Mouse (Mus musculus) cortical plate, adult 2 months (tissue): Measurements from ENCODE around the gene Usp7. TPM values are rescaled to one million over a fixed set of nuclear protein-coding genes. Genes with fewer than 3 reads are reported as not detected.
A peak's percentile ranks its signal among the peaks of the same experiment; 100 is the strongest.

Experiments used
- H3K27ac ChIP-seq: fragments of 200-500 bp; 2 replicates; pipeline ENCODE4 v1.5.1; 2012; ENCODE audit warnings: low read length, control low read depth, inconsistent platforms; ENCODE audit not compliant: insufficient read depth
- H3K4me1 ChIP-seq: fragments of 200-500 bp; 2 replicates; pipeline ENCODE4 v1.6.1; 2011; ENCODE audit warnings: low read length; ENCODE audit not compliant: control insufficient read depth, insufficient read depth
- H3K4me3 ChIP-seq: fragments of 200-500 bp; 2 replicates; pipeline ENCODE4 v1.5.1; 2011; ENCODE audit warnings: mild to moderate bottlenecking, low read length, control low read depth; ENCODE audit not compliant: insufficient read depth
- CTCF ChIP-seq: fragments of 200-500 bp; IDR thresholded peaks from 2 replicates; pipeline ENCODE4 v1.5.1; 2011; ENCODE audit warnings: mild to moderate bottlenecking, control low read depth, low read length; ENCODE audit not compliant: insufficient read depth; ENCODE audit errors: extremely low read depth
- POLR2A ChIP-seq: fragments of 200-500 bp; IDR thresholded peaks from 2 replicates; pipeline ENCODE4 v1.6.1; 2011; ENCODE audit warnings: mild to moderate bottlenecking, low read length, control low read depth; ENCODE audit not compliant: insufficient read depth; ENCODE audit errors: extremely low read depth
- polyA plus RNA-seq: library from polyadenylated mRNA; depleted of rRNA; stranded (reverse); fragments of >200 nt; gene quantifications from 2 replicates; pipeline ENCODE4 v1.2.3, GENCODE M21; 2012; rRNA removed

Gene Usp7
- polyA plus RNA-seq, 1 experiment: 96.0 TPM

DNA sequence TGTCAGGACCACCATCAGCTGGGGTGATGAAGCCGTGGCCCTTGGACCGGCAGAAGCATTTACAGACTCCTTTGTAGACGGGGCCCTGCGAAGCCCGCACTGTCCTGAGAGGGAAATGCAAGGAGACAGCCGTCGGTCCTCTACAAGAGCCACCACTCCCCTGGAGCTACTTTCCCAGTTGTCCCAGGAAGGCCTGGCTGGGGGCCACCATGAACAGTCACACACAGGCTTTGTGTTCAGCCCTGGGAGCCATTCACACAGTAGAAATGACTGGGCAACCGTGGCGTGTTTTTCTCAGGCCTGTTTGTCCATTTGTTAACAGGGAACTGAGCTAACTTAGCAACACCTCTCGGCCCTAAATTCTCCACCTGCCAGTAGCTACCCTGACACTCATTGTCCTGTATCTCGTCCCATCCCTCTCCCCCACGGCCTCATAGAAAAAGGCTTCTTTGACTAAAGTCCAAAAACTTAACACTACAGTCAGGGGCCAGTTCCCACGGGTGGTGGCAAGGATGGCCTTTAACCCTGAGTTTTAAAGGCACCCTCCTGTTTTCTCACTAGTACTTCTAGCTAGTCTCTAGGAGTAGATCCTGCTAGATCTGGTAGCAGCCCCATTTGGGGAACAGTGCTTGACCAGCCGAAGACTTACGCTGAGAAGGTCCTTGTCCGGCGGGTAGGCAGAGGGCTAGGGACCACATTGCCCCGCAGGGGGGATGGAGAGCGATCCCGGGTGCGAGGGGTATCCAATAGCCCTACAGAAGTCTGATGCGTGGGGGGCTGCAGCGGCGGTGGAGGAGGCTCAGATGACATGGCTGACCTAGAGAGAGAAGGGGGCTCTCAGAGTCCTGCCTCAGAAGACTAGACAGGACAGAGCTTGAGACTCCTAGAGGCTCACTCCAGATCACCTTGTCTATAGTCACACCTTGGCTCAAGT, 128.2 kb downstream of the Usp7 start:
- no peak overlapping the region for H3K4me3 ChIP-seq
- no peaks in the 10 kb centered on the region for H3K4me1 ChIP-seq

DNA sequence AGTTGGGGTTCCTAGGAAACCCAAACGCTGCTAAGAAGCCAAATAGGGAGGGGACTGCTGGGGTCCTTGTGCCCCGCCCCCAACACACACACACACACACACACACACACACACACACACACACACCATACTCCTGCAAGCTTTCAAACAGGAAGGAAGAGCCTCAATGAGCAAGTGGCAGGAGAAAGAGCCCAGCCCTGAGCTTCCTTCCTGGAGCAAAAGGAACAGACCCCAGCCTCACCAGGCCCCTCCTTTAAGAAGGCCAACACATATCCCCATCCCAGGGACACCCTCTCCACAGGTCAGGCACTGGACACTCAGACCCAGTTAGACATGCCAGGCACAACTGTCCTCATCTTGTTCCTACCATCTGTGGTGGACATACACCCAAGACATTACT, 129.1 kb downstream of the Usp7 start:
- Histone ChIP-seq H3K4me1 (no peaks in the 10 kb centered on the region), H3K27ac (no peak overlapping the region), H3K4me3 (no peak overlapping the region)
- TF ChIP-seq CTCF (no peak), POLR2A (no peak)

More for the DNA sequence above, 128.2 kb downstream of the Usp7 start:
- TF ChIP-seq POLR2A (no peak), CTCF (no peak)
- no peak overlapping the region for H3K27ac ChIP-seq

- no peak for TF ChIP-seq CTCF
- TF ChIP-seq POLR2A: no peak
Measured at GRCm38 (mm10) chr16:8658764-8659163, 133.3 kb downstream of the Usp7 start.

GRCm38 (mm10) chr16:8658349-8658748, 133.8 kb downstream of the Usp7 start:
- Histone ChIP-seq H3K4me1 (no peaks in the 10 kb centered on the region), H3K27ac (no peak overlapping the region), H3K4me3 (no peak overlapping the region)
- TF ChIP-seq POLR2A (no peak), CTCF (no peak)

More at GRCm38 (mm10) chr16:8658764-8659163, 133.3 kb downstream of the Usp7 start:
- Histone ChIP-seq H3K4me3 (no peak overlapping the region), H3K27ac (no peak overlapping the region), H3K4me1 (no peaks in the 10 kb centered on the region)

- no peak overlapping the region for H3K4me3 ChIP-seq
- no peak for TF ChIP-seq CTCF
- TF ChIP-seq POLR2A: no peak
Measured at GRCm38 (mm10) chr16:8656256-8656655, 135.9 kb downstream of the Usp7 start.

GRCm38 (mm10) chr16:8655599-8655998, 136.5 kb downstream of the Usp7 start:
- TF ChIP-seq POLR2A: no peak
- no peak for TF ChIP-seq CTCF
- no peak overlapping the region for H3K27ac ChIP-seq
- no peaks in the 10 kb centered on the region for H3K4me1 ChIP-seq
- no peak overlapping the region for H3K4me3 ChIP-seq

More at GRCm38 (mm10) chr16:8656256-8656655, 135.9 kb downstream of the Usp7 start:
- Histone ChIP-seq H3K4me1 (no peaks in the 10 kb centered on the region), H3K27ac (no peak overlapping the region)

DNA sequence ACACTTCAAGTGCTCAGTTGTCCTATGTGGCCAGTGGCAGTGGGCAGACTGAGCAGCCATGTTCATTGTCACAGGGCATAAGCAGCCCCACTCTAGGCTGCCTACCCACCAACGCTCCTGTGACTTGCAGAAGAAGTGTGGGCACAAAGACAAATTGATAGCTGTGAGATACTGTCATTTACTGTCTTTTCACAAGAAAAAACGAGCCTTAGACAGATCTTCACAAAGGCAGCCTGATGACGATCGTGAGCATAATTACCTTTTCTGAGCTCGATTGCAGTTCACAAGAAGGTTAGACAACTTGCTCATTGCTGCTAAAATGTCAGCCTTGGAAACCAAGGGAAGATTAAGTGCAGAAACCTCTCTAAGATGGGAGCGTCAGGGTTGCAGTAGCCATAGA, 137.0 kb downstream of the Usp7 start:
- Histone ChIP-seq H3K4me3 (no peak overlapping the region), H3K4me1 (no peaks in the 10 kb centered on the region), H3K27ac (peak overlapping the region; percentile 58; the same call in 1 of the 2 replicates)
- TF ChIP-seq POLR2A: no peak
- TF ChIP-seq CTCF: no peak

DNA sequence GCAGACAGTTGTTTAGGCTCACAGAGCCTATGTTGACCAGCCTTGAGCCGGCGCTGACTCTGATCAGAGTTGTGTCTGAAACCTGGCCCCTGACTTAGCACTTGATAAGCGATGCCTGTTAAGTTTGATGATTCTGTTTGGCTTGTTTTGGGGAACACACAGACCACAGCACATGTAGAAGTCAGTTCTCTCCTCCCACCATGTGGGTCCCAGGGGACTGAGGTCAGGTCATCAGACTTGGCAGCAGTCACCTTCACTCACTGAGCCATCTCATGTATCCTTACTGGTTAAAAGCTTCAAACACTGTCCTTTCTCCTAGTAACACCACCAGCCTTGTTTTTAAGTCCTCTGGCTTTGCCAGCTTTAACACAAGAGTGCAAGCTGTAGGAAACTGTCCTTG, 142.1 kb downstream of the Usp7 start:
- Histone ChIP-seq H3K4me1 (no peaks in the 10 kb centered on the region), H3K4me3 (no peak overlapping the region), H3K27ac (no peak overlapping the region)
- TF ChIP-seq POLR2A: no peak

DNA sequence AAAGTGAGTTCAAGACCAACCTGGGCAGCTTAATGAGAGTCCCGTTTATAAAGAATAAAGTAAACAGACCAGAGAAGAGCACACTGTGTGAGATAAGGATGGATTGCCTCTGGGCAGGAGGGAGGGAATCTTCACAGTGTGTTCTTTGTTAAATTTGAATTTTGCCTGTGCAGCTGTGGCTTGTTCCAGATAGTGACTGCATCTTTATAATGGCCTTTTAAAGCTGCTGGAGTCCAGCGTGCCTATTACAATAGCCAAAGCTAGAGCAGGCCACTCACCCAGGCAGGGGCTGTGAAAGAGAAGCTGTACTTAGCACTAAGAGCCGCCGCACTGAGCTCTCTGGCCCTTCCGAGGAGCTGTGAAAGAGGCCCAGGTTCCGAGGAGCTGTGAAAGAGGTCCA, 146.6 kb downstream of the Usp7 start:
- H3K4me3 ChIP-seq: no peak overlapping the region
- H3K4me1 ChIP-seq: no peaks in the 10 kb centered on the region
- no peak for TF ChIP-seq CTCF
- TF ChIP-seq POLR2A: no peak
- peak overlapping the region; percentile 44; the same call in 1 of the 2 replicates for H3K27ac ChIP-seq

DNA sequence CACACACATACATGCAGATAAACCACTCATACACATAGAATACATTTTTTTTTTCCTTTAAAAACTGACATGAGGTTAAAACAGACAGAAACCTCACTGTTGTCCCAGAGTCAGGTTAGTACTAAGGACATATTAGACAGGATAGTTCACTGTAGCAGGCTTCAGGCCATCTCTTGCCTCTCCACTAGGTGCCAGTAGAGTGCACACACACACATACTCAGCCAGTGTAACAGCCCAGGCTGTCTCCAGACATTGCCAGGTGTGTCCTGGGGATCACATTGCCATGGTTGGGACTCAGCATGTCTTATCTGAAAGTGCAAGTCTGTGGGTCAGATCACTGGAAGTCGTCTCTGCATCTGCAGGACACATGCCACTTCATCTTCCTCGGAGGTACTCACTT, 148.3 kb downstream of the Usp7 start:
- TF ChIP-seq POLR2A (no peak), CTCF (peak; percentile 89)
- no peak overlapping the region for H3K4me3 ChIP-seq

More for the DNA sequence above, 148.3 kb downstream of the Usp7 start:
- Histone ChIP-seq H3K4me1 (no peaks in the 10 kb centered on the region), H3K27ac (no peak overlapping the region)

Other genes with a start within 250 kb of the Usp7 start
- gene Pmm2, start 154.6 kb downstream of the Usp7 start, polyA plus RNA-seq: 43.8 and 44.6 TPM in 2 replicates
- 16.1 and 17.6 TPM in 2 replicates for gene Tmem186, start 154.6 kb downstream of the Usp7 start, polyA plus RNA-seq
- gene Carhsp1, start 120.2 kb downstream of the Usp7 start, polyA plus RNA-seq: 41.3 and 50.1 TPM in 2 replicates
- gene Gm5767, start 111.5 kb downstream of the Usp7 start, polyA plus RNA-seq: not detected in 2 replicates
- gene 1810013L24Rik, start 37.8 kb upstream of the Usp7 start, polyA plus RNA-seq: 43.8 and 43.9 TPM in 2 replicates